Mouse (Mus musculus) neural tube, embryonic 14.5 days (tissue): Measurements from ENCODE around the gene 2610028H24Rik. TPM values are rescaled to one million over a fixed set of nuclear protein-coding genes. Genes with fewer than 3 reads are reported as not detected.

ENCODE experiments used
- ATAC-seq: fragments of 200-750 bp; cut with Nextera tagmentation; 2 replicates; pipeline ENCODE4 v1.8.0; 2017; ENCODE audit warnings: low read depth, mild to moderate bottlenecking, moderate TSS enrichment, moderate library complexity
- H3K27ac ChIP-seq: fragments of 300-500 bp; sonication (generic); 2 replicates; pipeline ENCODE4 v1.5.1; 2014; ENCODE audit warnings: low read depth, mild to moderate bottlenecking, control low read depth, low read length, moderate library complexity, mixed read lengths
- H3K27me3 ChIP-seq: fragments of 300-500 bp; sonication (generic); 2 replicates; pipeline ENCODE4 v1.6.1; 2014; ENCODE audit warnings: low read length; ENCODE audit not compliant: control insufficient read depth, insufficient read depth
- H3K36me3 ChIP-seq: fragments of 300-500 bp; sonication (generic); 2 replicates; pipeline ENCODE4 v1.6.1; 2014; ENCODE audit warnings: low read length, mixed read lengths; ENCODE audit not compliant: control insufficient read depth, insufficient read depth
- H3K4me1 ChIP-seq: fragments of 300-500 bp; sonication (generic); 2 replicates; pipeline ENCODE4 v1.6.1; 2014; ENCODE audit warnings: low read length; ENCODE audit not compliant: control insufficient read depth, insufficient read depth
- H3K4me2 ChIP-seq: fragments of 300-500 bp; sonication (generic); 2 replicates; pipeline ENCODE4 v1.6.1; 2014; ENCODE audit warnings: mild to moderate bottlenecking, low read depth, low read length, control low read depth
- H3K4me3 ChIP-seq: fragments of 300-500 bp; sonication (generic); 2 replicates; pipeline ENCODE4 v1.5.1; 2014; ENCODE audit warnings: low read depth, low read length, control low read depth, mixed read lengths
- H3K9ac ChIP-seq: fragments of 300-500 bp; sonication (generic); replicated peaks from 2 replicates; pipeline ENCODE4 v1.6.1; 2014; ENCODE audit warnings: low read depth, mild to moderate bottlenecking, control low read depth, low read length, mixed read lengths
- H3K9me3 ChIP-seq: fragments of 300-500 bp; sonication (generic); 2 replicates; pipeline ENCODE4 v1.6.1; 2016; ENCODE audit warnings: low read length; ENCODE audit not compliant: control insufficient read depth
- WGBS: fragments of 180-500 bp; shearing (Covaris S2); extraction: QIAGEN DNeasy Blood & Tissue Kit; methylation state at CpG from one replicate; pipeline ENCODE4 v1.1.7; 2014; 5-methylcytosine and 5-hydroxymethylcytosine counted together
- polyA plus RNA-seq: library from polyadenylated mRNA; unstranded; fragments of >200 nt; fragmentation: Nextera tagmentation; extraction: Ambion mirVana; gene quantifications from 2 replicates; pipeline ENCODE4 v1.2.1, GENCODE M21; 2014

The 2610028H24Rik gene
- polyA plus RNA-seq, result not detected in 2 replicates

DNA sequence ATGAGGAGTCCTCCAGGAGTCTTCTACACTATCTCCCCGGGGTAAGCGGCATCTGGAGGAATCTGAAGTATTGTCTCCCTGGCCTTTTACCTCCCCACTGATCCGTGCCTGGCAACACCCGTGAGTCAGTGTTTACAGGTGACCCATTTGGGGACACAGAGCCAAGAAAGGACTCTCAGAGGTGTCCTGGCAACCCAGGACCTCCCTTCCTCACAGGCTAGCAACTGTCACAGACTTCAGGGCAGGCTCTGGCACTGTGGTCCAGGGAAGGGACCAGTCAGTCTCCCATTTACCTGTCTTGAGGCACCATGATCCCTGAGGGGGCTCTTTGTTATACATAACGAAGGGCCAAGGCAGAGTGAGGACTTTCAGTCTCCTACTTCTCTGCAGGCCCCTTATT lies at the start of gene 2610028H24Rik:
Gene 2610028H24Rik, plus strand, starts transcription at position 231 of the 400 bp plus-strand sequence.
- WGBS, result 66% methylated on average over 5 of the region's 5 CpGs
- Histone ChIP-seq H3K4me2 (no peak within 1 kb of the TSS), H3K27ac (no peak within 1 kb of the TSS), H3K9ac (no peak within 1 kb of the TSS), H3K4me1 (no peaks in the 10 kb centered on the region), H3K9me3 (no peaks in the 10 kb centered on the region), H3K4me3 (no peak within 1 kb of the TSS), H3K36me3 (no peaks in the 10 kb centered on the region), H3K27me3 (no peaks in the 10 kb centered on the region)
- ATAC-seq, result no peak

DNA sequence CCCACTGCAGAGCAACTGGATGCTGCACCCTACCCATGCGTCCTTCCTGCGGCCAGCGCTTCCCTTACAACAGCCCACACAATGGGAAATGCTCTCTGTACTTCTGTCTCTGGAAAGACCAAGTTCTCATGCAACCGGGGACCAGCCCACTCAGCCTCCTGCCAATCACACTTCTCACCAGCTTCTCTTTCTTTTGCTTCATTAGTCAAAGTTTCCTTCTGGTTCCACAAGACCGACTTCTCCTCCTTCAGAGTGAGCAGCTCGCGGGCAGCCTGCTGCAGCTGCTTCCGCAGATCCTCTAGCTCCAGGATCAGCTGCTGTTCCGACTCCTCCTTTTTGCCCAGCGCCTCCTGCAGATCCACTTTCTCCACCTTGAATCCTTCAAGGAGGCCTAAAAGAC lies 40.4 kb upstream of the 2610028H24Rik start:
- H3K27me3 ChIP-seq, result no peaks in the 10 kb centered on the region
- no peaks in the 10 kb centered on the region for H3K9me3 ChIP-seq
- no peak overlapping the region for H3K9ac ChIP-seq
- H3K36me3 ChIP-seq, result peaks cover 54% of the 10 kb centered on the region
- no peak overlapping the region for H3K4me3 ChIP-seq
- ATAC-seq, result no peak
- 96% methylated on average over 10 of the region's 10 CpGs for WGBS
- H3K27ac ChIP-seq, result no peak overlapping the region
- H3K4me1 ChIP-seq, result no peaks in the 10 kb centered on the region
- H3K4me2 ChIP-seq, result no peak overlapping the region

- no peak for ATAC-seq
- H3K4me1 ChIP-seq, result no peaks in the 10 kb centered on the region
- WGBS, result 92% methylated on average over 12 of the region's 12 CpGs
Observed at GRCm38 (mm10) chr10:76416811-76417210, 32.1 kb upstream of the 2610028H24Rik start.

DNA sequence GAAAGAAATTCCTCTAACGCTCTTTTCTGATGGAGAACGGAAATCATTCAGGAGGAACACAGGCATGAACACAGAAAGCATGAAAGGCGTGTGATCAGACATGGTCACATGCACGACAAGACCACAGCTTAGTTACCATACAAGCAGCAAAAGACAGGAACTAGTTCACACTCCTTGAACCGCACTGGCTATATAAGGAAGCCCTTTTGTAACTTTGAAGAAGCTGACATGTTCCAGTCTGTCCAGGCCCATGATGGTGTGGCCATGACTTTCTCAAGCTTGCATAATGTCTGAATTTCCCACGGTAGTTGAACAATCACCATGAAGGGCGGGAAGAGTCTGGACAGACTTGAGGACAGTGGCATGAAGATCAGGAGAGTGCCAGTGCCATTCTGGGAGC lies 23.2 kb upstream of the 2610028H24Rik start:
- no peak overlapping the region for H3K9ac ChIP-seq
- no peaks in the 10 kb centered on the region for H3K9me3 ChIP-seq
- no peak overlapping the region for H3K4me3 ChIP-seq
- no peak for ATAC-seq
- H3K36me3 ChIP-seq, result peaks cover 65% of the 10 kb centered on the region
- H3K27me3 ChIP-seq, result no peaks in the 10 kb centered on the region
- WGBS, result 97% methylated on average over 7 of the region's 7 CpGs
- no peaks in the 10 kb centered on the region for H3K4me1 ChIP-seq
- no peak overlapping the region for H3K4me2 ChIP-seq
- no peak overlapping the region for H3K27ac ChIP-seq

More at GRCm38 (mm10) chr10:76416811-76417210, 32.1 kb upstream of the 2610028H24Rik start:
- Histone ChIP-seq H3K4me2 (no peak overlapping the region), H3K27ac (no peak overlapping the region), H3K27me3 (no peaks in the 10 kb centered on the region), H3K9me3 (no peaks in the 10 kb centered on the region), H3K9ac (no peak overlapping the region), H3K36me3 (peaks cover 41% of the 10 kb centered on the region), H3K4me3 (no peak overlapping the region)

DNA sequence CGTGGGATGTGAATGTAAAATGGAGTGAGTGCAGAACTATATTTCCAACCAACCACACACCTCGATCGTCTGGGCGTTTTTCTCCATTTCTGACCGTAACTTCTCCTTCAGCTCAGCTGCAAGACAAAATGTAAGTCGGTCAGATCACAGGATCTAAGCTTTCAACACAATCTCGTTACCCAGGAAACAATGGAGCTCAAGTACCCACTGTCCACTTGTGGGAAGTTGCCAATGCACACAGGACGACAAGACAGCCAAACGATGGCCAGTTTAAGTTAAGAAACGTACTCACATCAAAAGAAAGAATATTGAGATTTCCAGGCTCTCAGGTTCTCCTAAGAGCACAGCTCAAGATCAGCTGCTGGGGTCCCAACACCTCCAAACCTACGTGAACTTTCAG lies 15.0 kb upstream of the 2610028H24Rik start:
- Histone ChIP-seq H3K4me1 (no peaks in the 10 kb centered on the region), H3K36me3 (peaks cover 62% of the 10 kb centered on the region), H3K27me3 (no peaks in the 10 kb centered on the region), H3K9me3 (no peaks in the 10 kb centered on the region), H3K27ac (no peak overlapping the region), H3K4me2 (no peak overlapping the region), H3K9ac (no peak overlapping the region), H3K4me3 (no peak overlapping the region)
- ATAC-seq, result no peak
- WGBS, result 96% methylated on average over 11 of the region's 11 CpGs

DNA sequence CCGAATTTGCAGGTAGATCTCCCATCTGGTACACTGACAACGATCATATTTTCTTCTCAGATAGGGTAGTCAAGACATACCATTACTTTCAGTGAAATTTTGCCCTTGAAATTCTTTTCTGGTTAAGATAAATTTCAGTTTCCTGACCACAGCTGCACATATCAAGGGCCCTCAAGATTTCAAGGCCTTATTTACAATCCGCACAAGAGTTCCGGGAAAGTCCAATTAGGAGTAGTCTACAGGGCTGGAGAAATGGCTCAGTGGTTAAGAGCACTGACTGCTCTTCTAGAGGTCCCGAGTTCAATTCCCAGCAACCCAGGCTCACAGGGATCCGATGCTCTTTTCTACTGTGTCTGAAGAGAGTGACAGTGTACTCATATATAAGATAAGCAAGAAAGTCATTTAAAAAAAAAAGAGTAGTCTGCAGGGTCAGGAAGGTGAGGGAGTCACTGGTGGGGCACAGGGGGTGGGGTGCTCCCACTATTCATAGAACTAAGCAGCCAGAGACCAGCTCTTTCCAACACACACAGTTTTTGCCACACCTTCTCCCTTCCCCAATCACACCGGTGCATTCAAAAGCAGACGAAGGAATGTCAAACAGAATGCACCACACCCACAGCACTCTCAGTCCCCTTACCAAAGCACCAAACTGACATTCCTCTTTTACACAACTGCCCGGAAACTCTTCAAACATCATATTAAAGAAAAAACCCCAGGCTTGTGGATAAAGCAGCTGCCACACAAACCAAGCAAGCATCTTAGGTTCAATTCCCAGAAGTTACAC lies 9.6 kb upstream of the 2610028H24Rik start:
- Histone ChIP-seq H3K9ac (no peak overlapping the region), H3K4me2 (no peak overlapping the region), H3K27me3 (no peaks in the 10 kb centered on the region), H3K4me1 (peaks cover 7% of the 10 kb centered on the region), H3K27ac (no peak overlapping the region), H3K36me3 (peaks cover 26% of the 10 kb centered on the region), H3K4me3 (no peak overlapping the region), H3K9me3 (no peaks in the 10 kb centered on the region)
- WGBS, result 93% methylated on average over 9 of the region's 9 CpGs
- no peak for ATAC-seq

DNA sequence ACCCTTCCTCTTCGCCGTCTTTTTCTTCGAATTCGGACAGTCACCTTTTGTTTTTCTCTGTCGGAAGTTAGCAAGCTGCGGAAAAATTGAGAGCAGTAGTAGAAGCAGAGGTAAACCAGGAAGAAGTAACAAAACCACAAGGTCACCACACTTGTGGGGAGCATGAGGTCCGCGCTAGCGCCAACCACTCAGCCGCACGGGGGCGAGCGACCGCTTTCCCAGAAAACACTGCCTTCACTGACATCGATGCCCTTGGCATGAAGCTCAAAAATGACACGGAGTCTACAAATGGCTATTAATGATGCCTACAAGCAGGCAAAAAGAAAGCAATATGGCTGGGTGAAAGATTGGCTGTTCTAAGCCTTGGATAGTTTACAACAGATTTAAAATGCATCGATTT lies 8.6 kb upstream of the 2610028H24Rik start, which contains the start of gene AC141477.1:
Gene AC141477.1, minus strand, starts transcription at position 164 of the 400 bp plus-strand sequence.
- Histone ChIP-seq H3K4me3 (no peak within 1 kb of the TSS), H3K9ac (no peak within 1 kb of the TSS), H3K9me3 (no peaks in the 10 kb centered on the region), H3K27me3 (no peaks in the 10 kb centered on the region), H3K4me1 (peaks cover 7% of the 10 kb centered on the region), H3K27ac (no peak within 1 kb of the TSS), H3K36me3 (peaks cover 17% of the 10 kb centered on the region), H3K4me2 (no peak within 1 kb of the TSS)
- ATAC-seq, result no peak
- WGBS, result 98% methylated on average over 17 of the region's 17 CpGs

- peaks cover 7% of the 10 kb centered on the region for H3K4me1 ChIP-seq
- H3K36me3 ChIP-seq, result peaks cover 6% of the 10 kb centered on the region; the same call in 1 of the 2 replicates
- no peaks in the 10 kb centered on the region for H3K9me3 ChIP-seq
- H3K27me3 ChIP-seq, result no peaks in the 10 kb centered on the region
- WGBS, result 1% methylated on average over 69 of the region's 78 CpGs
- peak within 1 kb of the TSS; percentile 94 for H3K27ac ChIP-seq
- H3K4me3 ChIP-seq, result peak within 1 kb of the TSS; percentile 92
- peak within 1 kb of the TSS; percentile 86 for H3K9ac ChIP-seq
- ATAC-seq, result peak; percentile 99
- peak within 1 kb of the TSS; percentile 84 for H3K4me2 ChIP-seq
Observed at GRCm38 (mm10) chr10:76442178-76443088, 6.4 kb upstream of the 2610028H24Rik start, which contains the start of gene Pcnt. Gene Pcnt, minus strand, starts transcription at chr10:76442786.
